Mouse (Mus musculus) heart, adult 10 weeks (tissue): ENCODE results near the gene Ldhal6b. TPM values are rescaled to one million over a fixed set of nuclear protein-coding genes. Genes with fewer than 3 reads are reported as not detected.

ENCODE experiments used
- polyA plus RNA-seq: library from polyadenylated mRNA; stranded (reverse); fragments of 350-450 nt; fragmentation: Illumina TruSeq; extraction: RNeasy Lipid Tissue Mini Kit (QIAGEN cat#74804); gene quantifications from one replicate; pipeline ENCODE4 v1.2.3, GENCODE M21; 2014; ENCODE audit warnings: low read depth, low replicate concordance

Gene Ldhal6b
- not detected for polyA plus RNA-seq

DNA sequence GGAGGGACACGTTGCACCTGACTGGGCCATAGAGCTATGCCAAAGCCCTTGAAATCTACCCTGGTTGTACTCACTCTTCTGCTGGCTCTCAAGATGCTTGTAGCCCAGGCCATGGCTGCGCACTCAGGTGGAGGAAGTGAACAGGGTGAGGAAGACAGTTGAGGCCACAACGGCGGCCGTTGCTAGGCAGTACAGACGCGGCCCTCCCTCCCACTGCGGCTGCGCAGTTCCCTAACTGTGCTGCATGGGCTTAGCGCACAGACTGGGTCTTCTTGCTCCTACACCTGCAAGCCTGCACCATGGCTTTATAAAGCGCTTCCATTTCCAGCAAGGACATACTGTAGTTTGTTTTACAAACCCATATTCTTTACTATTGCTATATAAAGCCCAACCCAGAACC, at the start of gene Ldhal6b:
TSS of gene Ldhal6b (minus strand) at position 223 of the 400 bp plus-strand sequence.

DNA sequence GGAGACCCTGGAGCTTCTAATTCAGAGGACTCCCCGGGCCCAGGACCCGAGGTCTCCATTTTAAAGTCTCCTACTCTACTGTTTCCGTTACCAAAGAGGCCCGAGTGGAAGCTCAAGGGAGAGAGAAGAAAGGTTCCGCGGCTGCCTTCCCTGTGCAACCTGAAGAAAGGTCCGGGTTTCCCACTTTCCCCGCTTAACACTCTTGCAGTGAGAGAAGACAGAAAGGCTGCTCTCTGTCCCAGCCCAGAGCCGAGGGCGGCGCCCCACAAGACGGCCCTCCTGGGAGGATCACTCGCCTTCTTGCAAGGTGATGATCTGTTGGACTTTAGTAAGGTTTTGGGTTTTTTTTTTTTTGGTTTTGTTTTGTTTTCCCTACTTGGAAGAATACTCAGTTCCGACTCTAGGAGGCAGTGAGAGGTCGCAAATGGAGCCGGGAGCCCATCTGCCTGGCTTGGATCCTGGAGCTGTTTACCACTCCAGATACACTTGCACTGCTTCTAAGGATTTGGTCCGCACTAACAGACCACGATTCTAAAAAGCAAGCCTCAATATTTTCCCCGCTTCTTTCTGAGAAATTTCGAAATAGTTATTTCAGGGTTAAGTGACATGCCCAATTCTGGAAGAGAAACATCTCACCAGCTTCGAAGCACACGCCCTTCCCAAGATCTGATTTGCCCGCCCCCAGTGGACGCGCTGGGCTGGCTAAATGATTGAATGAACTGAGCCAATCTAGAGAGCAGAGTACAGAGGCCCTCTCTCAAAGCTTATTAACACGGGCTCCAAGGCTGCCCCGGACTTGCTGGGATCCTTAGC, 21.8 kb upstream of the Ldhal6b start, which contains the start of gene Tmem242:
TSS of gene Tmem242 (minus strand) at position 101 of the 813 bp plus-strand sequence.

Other genes with a start within 250 kb of the Ldhal6b start
- 131 TPM for gene Tmem242, start 21.5 kb upstream of the Ldhal6b start, polyA plus RNA-seq
- 3.7 TPM for gene Zdhhc14, start 73.8 kb upstream of the Ldhal6b start, polyA plus RNA-seq